Mouse (Mus musculus): ENCODE results near the gene Pdcd6.

Pdcd6 gene

DNA sequence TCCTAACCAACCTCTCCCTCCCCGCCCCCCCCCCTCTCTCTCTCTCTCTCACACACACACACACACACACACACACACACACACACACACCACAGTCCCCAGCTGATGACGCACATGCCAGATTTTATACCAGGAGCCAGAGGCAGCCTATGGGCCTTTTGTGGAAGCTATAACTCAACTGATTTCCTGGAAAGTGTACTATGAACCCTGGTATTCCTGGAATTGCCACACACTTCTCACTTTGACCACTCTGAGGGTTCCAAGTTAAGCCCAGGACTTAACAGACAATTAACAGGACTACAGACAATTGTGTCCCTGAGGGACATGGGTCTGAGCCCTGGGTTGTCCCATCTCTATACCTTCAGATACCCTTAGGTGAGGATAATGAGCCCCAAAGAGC lies 35.1 kb downstream of the Pdcd6 start:
- no peak for DNase-seq (ENCODE audit: low read depth, low spot score)

DNA sequence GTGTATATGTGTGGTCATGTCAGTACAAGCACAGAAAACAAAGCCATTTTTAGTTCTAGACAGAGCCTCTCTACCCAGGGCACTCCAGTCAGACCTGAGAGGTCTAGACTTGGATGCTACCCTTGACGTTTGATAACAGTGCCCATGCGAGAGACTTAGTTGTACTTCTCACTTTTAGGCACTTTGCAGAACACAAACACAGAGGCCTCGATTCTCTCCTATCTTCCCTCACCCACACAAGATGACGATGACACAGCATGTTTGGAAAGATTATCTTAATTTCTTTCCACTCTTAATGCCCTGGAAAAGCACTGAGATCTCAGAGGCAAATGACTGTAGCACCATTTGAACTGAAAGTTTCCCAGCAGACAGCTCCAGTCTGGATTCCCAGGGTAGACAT lies 41.7 kb downstream of the Pdcd6 start:
- DNase-seq (ENCODE audit: low read depth, low spot score) = no peak

GRCm38 (mm10) chr13:74260231-74260992 lies 57.0 kb downstream of the Pdcd6 start:
- DNase-seq (ENCODE audit: low read depth, low spot score) = peak; percentile 83

DNA sequence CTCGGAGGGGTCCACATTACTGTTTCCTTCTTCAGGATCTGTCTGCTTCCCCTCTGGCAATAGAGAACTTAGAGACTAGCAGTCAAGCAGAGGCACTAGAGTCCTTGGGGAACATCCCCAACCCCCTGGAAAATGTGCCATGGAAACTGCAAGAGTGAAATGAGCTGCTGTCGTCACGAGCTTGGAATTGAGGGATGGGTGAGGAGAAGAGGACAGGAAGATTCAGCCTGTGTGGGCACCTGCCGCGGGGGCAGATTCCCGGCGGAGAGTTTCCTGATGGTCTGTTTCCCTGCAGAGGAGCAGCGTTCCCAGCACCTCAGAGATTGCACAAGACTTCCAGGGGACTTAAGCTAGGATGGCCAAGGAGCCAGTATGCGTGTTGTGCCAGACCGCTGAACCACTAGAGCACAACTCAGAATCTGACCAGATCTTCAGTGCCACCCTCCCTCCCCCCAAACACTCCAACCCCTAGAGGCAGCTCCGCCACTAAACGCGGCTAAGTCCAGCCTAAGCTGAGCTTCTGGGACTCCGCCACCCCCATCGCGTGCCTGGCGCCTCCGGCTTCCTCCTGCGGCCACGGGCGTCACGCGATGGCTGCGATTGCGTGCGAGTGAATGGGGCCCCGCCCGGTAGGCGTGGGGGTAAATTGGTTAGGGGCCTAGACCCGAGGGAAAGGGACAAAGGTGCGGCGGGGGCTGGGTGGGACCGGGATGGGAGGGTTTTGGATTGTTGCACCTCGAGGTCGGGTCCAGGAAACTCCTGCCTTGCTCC lies 57.7 kb downstream of the Pdcd6 start:
- peak; percentile 85 for DNase-seq (ENCODE audit: low read depth, low spot score)
